ENCODE assay signal across 8 mouse cellular contexts in genomic region chr13:47042024-47042633, GRCm38 (mm10). TPM values are rescaled to one million over a fixed set of nuclear protein-coding genes. Genes with fewer than 3 reads are reported as not detected.
DNase-seq lines count a peak whose midpoint lies in the region; ATAC-seq and TF ChIP-seq lines count a peak whose summit lies in the region.

No protein-coding gene starts in this region.

- 48% methylated on average over 8 of the region's 8 CpGs for WGBS in hindbrain, embryonic 15.5 days
- 35% methylated on average over 8 of the region's 8 CpGs for WGBS in liver, postnatal 0 days (ENCODE audit: insufficient replicate concordance)

- TF ChIP-seq CTCF in bone marrow macrophage, adult 2 months (IDR thresholded peaks at IDR 0.05; ENCODE audit: low read depth, low read length) = no peak
- TF ChIP-seq CTCF in liver, postnatal 0 days (IDR thresholded peaks at IDR 0.05; ENCODE audit: low read depth) = peak; percentile 21; the same call in 1 of the 2 replicates

- peak overlapping the region; percentile 94; the same call in 1 of the 2 replicates for H3K4me3 ChIP-seq in bone marrow macrophage, adult 2 months (ENCODE audit: insufficient read depth, low read length)
- peak overlapping the region; percentile 95 for H3K4me3 ChIP-seq in hindbrain, embryonic 15.5 days
- H3K4me3 ChIP-seq in liver, postnatal 0 days (ENCODE audit: low read depth, low read length) = peak overlapping the region; percentile 91

- H3K4me1 ChIP-seq in bone marrow macrophage, adult 2 months (ENCODE audit: control insufficient read depth, insufficient read depth, low read length) = peaks cover 18% of the 10 kb centered on the region
- H3K4me1 ChIP-seq in hindbrain, embryonic 15.5 days (replicated peaks) = peaks cover 18% of the 10 kb centered on the region
- H3K4me1 ChIP-seq in liver, postnatal 0 days (ENCODE audit: insufficient read depth) = peaks cover 10% of the 10 kb centered on the region

- H3K36me3 ChIP-seq in hindbrain, embryonic 15.5 days = no peaks in the 10 kb centered on the region
- no peaks in the 10 kb centered on the region for H3K36me3 ChIP-seq in liver, postnatal 0 days (replicated peaks; ENCODE audit: insufficient read depth, low read length)

- ATAC-seq in hindbrain, embryonic 15.5 days (ENCODE audit: low FRiP score, low read depth) = no peak
- no peak for ATAC-seq in liver, postnatal 0 days

- H3K9me3 ChIP-seq in hindbrain, embryonic 15.5 days = no peaks in the 10 kb centered on the region
- no peaks in the 10 kb centered on the region for H3K9me3 ChIP-seq in liver, postnatal 0 days (ENCODE audit: low read length)

- TF ChIP-seq EP300 in liver, postnatal 0 days (IDR thresholded peaks at IDR 0.05; ENCODE audit: low read depth) = no peak

- no peak overlapping the region for H3K27ac ChIP-seq in bone marrow macrophage, adult 2 months (ENCODE audit: insufficient read depth, low read depth, low read length)
- H3K27ac ChIP-seq in hindbrain, embryonic 15.5 days (replicated peaks) = peak overlapping the region; percentile 84; the same call in 1 of the 2 replicates
- H3K27ac ChIP-seq in liver, postnatal 0 days (ENCODE audit: low read depth) = peak overlapping the region; percentile 69

- no peak for TF ChIP-seq POLR2A in bone marrow macrophage, adult 2 months (IDR thresholded peaks at IDR 0.05; ENCODE audit: borderline replicate concordance, low read depth, low read length)

- no peaks in the 10 kb centered on the region for H3K27me3 ChIP-seq in hindbrain, embryonic 15.5 days
- no peaks in the 10 kb centered on the region for H3K27me3 ChIP-seq in liver, postnatal 0 days (ENCODE audit: insufficient read depth, low read length)

- H3K4me2 ChIP-seq in hindbrain, embryonic 15.5 days = peak overlapping the region; percentile 74
- H3K4me2 ChIP-seq in liver, postnatal 0 days (ENCODE audit: low read depth, low read length) = peak overlapping the region; percentile 97

- DNase-seq in embryo, embryonic 10.5 days (ENCODE audit: low spot score) = peak; percentile 29
- DNase-seq in embryo, embryonic 9.5 days (ENCODE audit: extremely low spot score) = no peak
- DNase-seq in liver, postnatal 0 days = peak; percentile 19
- DNase-seq in right cerebral cortex, adult 2 months (ENCODE audit: low spot score in 2 of 2) = no peak
- DNase-seq in adrenal gland, adult 8-10 months = no peak
- no peak for DNase-seq in right cerebral cortex, postnatal 14 days

- H3K9ac ChIP-seq in hindbrain, embryonic 15.5 days = peak overlapping the region; percentile 81; the same call in 1 of the 2 replicates
- no peak overlapping the region for H3K9ac ChIP-seq in liver, postnatal 0 days (replicated peaks)

RNA-seq across cellular contexts. Expression of gene Kdm1b, which starts 1.2 kb away (rescaled TPM):
- polyA plus RNA-seq in bone marrow macrophage, adult 2 months (2012; ENCODE audit: insufficient read depth, insufficient read length, missing spikeins) = 11.6 and 13.7 TPM in 2 replicates
- polyA plus RNA-seq in hindbrain, embryonic 15.5 days (2015; fragmentation: Nextera tagmentation; extraction: Ambion mirVana) = 18.1 and 19.2 TPM in 2 replicates
- polyA plus RNA-seq in liver, postnatal 0 days (2015; fragmentation: Nextera tagmentation; extraction: Ambion mirVana) = 4.0 and 4.6 TPM in 2 replicates
- 10 to 100 TPM in 3 of 4 experiments, 1 to 10 TPM in 1; 9.7 to 12.6 (median 11.7) TPM for total RNA-seq in adrenal gland, adult 8-10 months (2022)

RNA-seq across cellular contexts. Expression of gene Tpmt, which starts 2.4 kb away (rescaled TPM):
- 6.2 and 14.1 TPM in 2 replicates for polyA plus RNA-seq in bone marrow macrophage, adult 2 months (2012; ENCODE audit: insufficient read depth, insufficient read length, missing spikeins)
- 19.0 and 20.5 TPM in 2 replicates for polyA plus RNA-seq in hindbrain, embryonic 15.5 days (2015; fragmentation: Nextera tagmentation; extraction: Ambion mirVana)
- polyA plus RNA-seq in liver, postnatal 0 days (2015; fragmentation: Nextera tagmentation; extraction: Ambion mirVana) = 26.7 and 28.4 TPM in 2 replicates
- total RNA-seq in adrenal gland, adult 8-10 months (2022) = 10 to 100 TPM in 1 of 4 experiments, 1 to 10 TPM in 3; 4.1 to 10.7 (median 7.1) TPM

RNA-seq across cellular contexts. Expression of gene Nhlrc1, which starts 27.5 kb away (rescaled TPM):
- 1.2 and 1.3 TPM in 2 replicates for polyA plus RNA-seq in bone marrow macrophage, adult 2 months (2012; ENCODE audit: insufficient read depth, insufficient read length, missing spikeins)
- polyA plus RNA-seq in hindbrain, embryonic 15.5 days (2015; fragmentation: Nextera tagmentation; extraction: Ambion mirVana) = 16.2 and 18.5 TPM in 2 replicates
- 0.95 TPM in 2 replicates for polyA plus RNA-seq in liver, postnatal 0 days (2015; fragmentation: Nextera tagmentation; extraction: Ambion mirVana)
- 1 to 10 TPM; 6.2 to 9.8 (median 8.7) TPM for total RNA-seq in adrenal gland, adult 8-10 months (2022)

Comparison
In these comparisons a context has a peak if more than half of its experiments do, and no peak if none do; other contexts are left out.
1. DNase-seq: peak in embryo, embryonic 10.5 days (single experiment) and liver, postnatal 0 days (single experiment); none in embryo, embryonic 9.5 days (single experiment), right cerebral cortex, adult 2 months (0 of 2), adrenal gland, adult 8-10 months (single experiment) and right cerebral cortex, postnatal 14 days (single experiment).
2. Peak in every context shown above with its lines, with median percentiles within 50 percentile points of each other: H3K4me3 ChIP-seq.